Mouse (Mus musculus) heart, embryonic 12.5 days (tissue): ENCODE measurements around the gene Olfr1276. TPM values are rescaled to one million over a fixed set of nuclear protein-coding genes. Genes with fewer than 3 reads are reported as not detected.

Experiments
- ATAC-seq: fragments of 200-750 bp; cut with Nextera tagmentation; 2 replicates; pipeline ENCODE4 v1.8.0; 2017; ENCODE audit warnings: moderate TSS enrichment, moderate library complexity; ENCODE audit not compliant: insufficient number of reproducible peaks, low FRiP score
- H3K27ac ChIP-seq: fragments of 300-500 bp; sonication (generic); 2 replicates; pipeline ENCODE4 v1.5.1; 2016; ENCODE audit warnings: mild to moderate bottlenecking, moderate library complexity; ENCODE audit not compliant: poor library complexity, severe bottlenecking
- H3K27me3 ChIP-seq: fragments of 300-500 bp; sonication (generic); replicated peaks from 2 replicates; pipeline ENCODE4 v1.6.1; 2016; ENCODE audit warnings: mild to moderate bottlenecking, moderate library complexity
- H3K36me3 ChIP-seq: fragments of 300-500 bp; sonication (generic); 2 replicates; pipeline ENCODE4 v1.6.1; 2016; ENCODE audit warnings: mild to moderate bottlenecking, moderate library complexity
- H3K4me1 ChIP-seq: fragments of 300-500 bp; sonication (generic); replicated peaks from 2 replicates; pipeline ENCODE4 v1.6.1; 2016; ENCODE audit warnings: mild to moderate bottlenecking
- H3K4me2 ChIP-seq: fragments of 300-500 bp; sonication (generic); 2 replicates; pipeline ENCODE4 v1.6.1; 2016; ENCODE audit warnings: mild to moderate bottlenecking, moderate library complexity
- H3K4me3 ChIP-seq: fragments of 300-500 bp; sonication (generic); 2 replicates; pipeline ENCODE4 v1.5.1; 2016; ENCODE audit warnings: mild to moderate bottlenecking
- H3K9ac ChIP-seq: fragments of 300-500 bp; sonication (generic); 2 replicates; pipeline ENCODE4 v1.6.1; 2016; ENCODE audit warnings: mild to moderate bottlenecking, moderate library complexity
- H3K9me3 ChIP-seq: fragments of 300-500 bp; sonication (generic); replicated peaks from 2 replicates; pipeline ENCODE4 v1.6.1; 2016; ENCODE audit warnings: mild to moderate bottlenecking, moderate library complexity
- WGBS: fragments of 180-500 bp; shearing (Covaris S2); methylation state at CpG from one replicate; pipeline ENCODE4 v1.1.7; 2016; 5-methylcytosine and 5-hydroxymethylcytosine counted together
- polyA plus RNA-seq: library from polyadenylated mRNA; unstranded; fragments of >200 nt; fragmentation: Nextera tagmentation; extraction: Ambion mirVana; gene quantifications from 2 replicates; pipeline ENCODE4 v1.2.1, GENCODE M21; 2016

Olfr1276 gene
- not detected in 2 replicates for polyA plus RNA-seq

DNA sequence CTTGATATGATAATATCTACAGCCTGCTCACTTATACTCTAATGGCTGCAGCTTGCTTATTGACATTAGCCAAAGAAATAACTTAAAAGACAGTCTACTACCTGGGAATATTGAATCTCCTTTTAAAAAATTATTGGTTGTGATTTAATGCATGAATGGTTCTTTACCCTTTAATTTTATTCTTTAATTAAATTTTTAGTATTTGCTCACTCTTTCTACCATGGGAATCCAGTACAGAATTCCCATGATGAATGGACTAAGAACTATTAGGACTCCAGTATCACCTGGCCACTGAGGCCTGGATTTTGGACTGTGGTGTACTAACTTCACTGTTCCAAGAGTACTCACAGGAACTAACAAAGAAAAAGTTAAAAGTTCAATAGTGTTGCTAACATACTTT, at the start of gene Olfr1276:
Gene Olfr1276 (plus strand): TSS at position 301 of the 400 bp plus-strand sequence.
- no peak for ATAC-seq

DNA sequence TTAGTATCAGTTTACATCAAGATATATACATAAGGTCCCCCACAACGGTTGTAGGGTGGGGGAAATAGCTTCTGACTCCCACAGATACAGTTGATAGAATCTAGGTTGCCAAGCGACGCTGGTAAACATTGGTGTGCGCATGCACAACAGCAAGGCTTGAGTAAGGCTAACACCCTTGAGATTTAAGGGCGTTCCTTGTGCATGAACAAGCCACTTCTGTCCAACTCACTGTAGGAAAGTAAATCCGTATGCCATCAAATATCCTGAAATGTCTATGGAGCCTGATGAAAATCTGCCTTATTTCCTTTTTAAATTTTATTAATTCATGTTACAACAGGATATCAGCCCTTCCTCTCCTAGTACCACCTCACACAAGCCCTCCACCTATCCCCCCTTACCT, 24.8 kb upstream of the Olfr1276 start, which contains the start of gene 4930430A15Rik:
Gene 4930430A15Rik (minus strand): TSS at position 101 of the 400 bp plus-strand sequence.
- Histone ChIP-seq H3K27me3 (no peaks in the 10 kb centered on the region), H3K36me3 (no peaks in the 10 kb centered on the region), H3K4me1 (no peaks in the 10 kb centered on the region), H3K9ac (no peak within 1 kb of the TSS), H3K9me3 (peaks cover 5% of the 10 kb centered on the region; the same call in 1 of the 2 replicates), H3K4me2 (no peak within 1 kb of the TSS), H3K27ac (no peak within 1 kb of the TSS), H3K4me3 (no peak within 1 kb of the TSS)
- WGBS = 78% methylated on average over 6 of the region's 6 CpGs
- ATAC-seq = no peak

More for the DNA sequence above, at the start of gene Olfr1276:
- Histone ChIP-seq H3K27ac (no peak within 1 kb of the TSS), H3K27me3 (no peaks in the 10 kb centered on the region), H3K36me3 (no peaks in the 10 kb centered on the region), H3K9ac (no peak within 1 kb of the TSS), H3K4me2 (no peak within 1 kb of the TSS), H3K4me1 (no peaks in the 10 kb centered on the region), H3K9me3 (no peaks in the 10 kb centered on the region), H3K4me3 (no peak within 1 kb of the TSS)

DNA sequence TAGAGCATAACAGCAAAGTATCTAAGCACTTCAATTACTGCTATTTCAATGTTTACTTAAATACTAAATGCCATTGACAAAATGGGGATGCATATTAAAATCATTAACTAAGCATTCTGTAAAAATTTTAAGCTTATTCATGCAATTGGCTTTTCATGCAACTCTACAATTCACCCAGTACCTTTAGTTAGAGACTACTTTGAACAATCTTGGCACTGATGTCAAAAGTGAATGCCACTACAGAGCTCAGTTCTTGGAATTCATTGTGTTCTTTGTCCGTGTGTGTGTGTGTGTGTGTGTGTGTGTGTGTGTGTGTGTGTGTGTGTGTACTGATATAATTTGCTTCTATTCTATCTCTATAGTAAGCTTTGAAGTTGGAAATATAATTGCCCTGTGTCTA, 19.1 kb upstream of the Olfr1276 start, which contains the start of gene Olfr1275:
Gene Olfr1275 (minus strand): TSS at position 101 of the 400 bp plus-strand sequence.
- no peak for ATAC-seq
- Histone ChIP-seq H3K4me2 (no peak within 1 kb of the TSS), H3K36me3 (no peaks in the 10 kb centered on the region), H3K9ac (no peak within 1 kb of the TSS), H3K27me3 (no peaks in the 10 kb centered on the region), H3K4me1 (no peaks in the 10 kb centered on the region), H3K27ac (no peak within 1 kb of the TSS), H3K9me3 (no peaks in the 10 kb centered on the region), H3K4me3 (no peak within 1 kb of the TSS)
- 76% methylated on average over 1 of the region's 1 CpGs for WGBS

DNA sequence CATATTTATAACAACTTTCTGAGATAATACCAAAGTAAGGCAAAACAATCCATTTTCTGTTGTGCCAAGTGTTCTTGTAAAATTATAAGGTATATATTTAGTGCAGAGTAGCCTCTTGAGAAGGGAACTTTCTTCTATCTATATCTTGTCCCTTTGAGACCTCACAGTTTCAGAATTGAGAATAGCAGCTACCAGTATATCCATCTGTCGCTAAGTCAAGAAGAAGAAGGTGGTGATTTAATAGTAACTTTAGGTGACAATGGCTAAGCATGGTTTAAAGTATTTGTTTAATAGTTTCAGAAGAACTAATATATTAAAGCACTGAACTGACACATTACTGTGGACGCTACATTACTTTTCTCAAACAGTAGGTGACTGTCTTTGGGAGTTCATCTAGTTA, 19.7 kb downstream of the Olfr1276 start, which contains the start of gene Olfr1277:
Gene Olfr1277 (minus strand): TSS at position 101 of the 400 bp plus-strand sequence.
- no peak for ATAC-seq
- 77% methylated on average over 2 of the region's 2 CpGs for WGBS
- no peaks in the 10 kb centered on the region; the same call in 1 of the 2 replicates for H3K9me3 ChIP-seq

DNA sequence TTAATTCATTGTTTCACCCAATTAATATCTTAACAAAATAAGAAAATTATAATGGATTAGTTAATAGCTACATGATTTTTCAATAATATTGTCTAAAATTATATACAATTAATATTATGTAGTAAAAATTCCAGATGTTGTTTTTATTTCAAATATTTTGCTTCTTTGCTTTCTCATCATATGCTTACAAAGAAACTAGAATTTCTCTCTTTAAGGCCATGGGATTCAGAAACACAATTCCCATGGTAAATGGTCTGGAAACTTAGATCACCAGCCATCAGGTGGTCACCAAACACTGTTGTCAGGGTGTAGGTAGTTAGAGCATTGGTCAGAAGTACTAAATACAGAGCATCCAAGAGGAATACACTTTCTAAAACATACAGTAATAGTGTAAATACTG, 35.5 kb downstream of the Olfr1276 start, which contains the start of gene Olfr1278:
Gene Olfr1278 (plus strand): TSS at position 301 of the 400 bp plus-strand sequence.
- no peaks in the 10 kb centered on the region for H3K4me1 ChIP-seq
- ATAC-seq = no peak
- no peak within 1 kb of the TSS for H3K4me3 ChIP-seq
- H3K27ac ChIP-seq = no peak within 1 kb of the TSS
- H3K27me3 ChIP-seq = no peaks in the 10 kb centered on the region
- H3K9ac ChIP-seq = no peak within 1 kb of the TSS
- H3K9me3 ChIP-seq = no peaks in the 10 kb centered on the region
- no peak within 1 kb of the TSS for H3K4me2 ChIP-seq
- no peaks in the 10 kb centered on the region for H3K36me3 ChIP-seq

More for the DNA sequence above, 19.7 kb downstream of the Olfr1276 start, which contains the start of gene Olfr1277:
- H3K9ac ChIP-seq = no peak within 1 kb of the TSS
- H3K27ac ChIP-seq = no peak within 1 kb of the TSS
- H3K4me2 ChIP-seq = no peak within 1 kb of the TSS
- no peaks in the 10 kb centered on the region for H3K36me3 ChIP-seq
- no peak within 1 kb of the TSS for H3K4me3 ChIP-seq
- no peaks in the 10 kb centered on the region for H3K4me1 ChIP-seq
- no peaks in the 10 kb centered on the region for H3K27me3 ChIP-seq

DNA sequence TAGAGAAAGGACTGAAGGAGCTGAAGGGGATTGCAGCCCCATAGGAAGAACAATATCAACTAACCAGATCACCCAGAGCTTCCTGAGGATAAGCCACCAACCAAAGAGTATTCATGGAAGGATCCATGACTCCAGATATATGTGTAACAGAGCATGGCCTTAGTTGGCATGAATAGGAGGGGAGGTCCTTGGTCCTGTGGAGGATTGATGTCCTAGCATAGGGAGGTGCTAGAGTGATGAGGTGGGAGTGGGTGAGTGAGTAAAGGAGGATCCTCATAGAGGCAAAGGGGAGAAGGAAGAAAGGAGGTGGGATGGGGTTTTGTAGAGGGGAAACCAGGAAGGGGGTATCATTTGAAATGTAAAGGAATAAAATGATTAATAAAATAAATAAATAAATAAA, 44.2 kb downstream of the Olfr1276 start:
- H3K9me3 ChIP-seq = no peaks in the 10 kb centered on the region
- H3K4me2 ChIP-seq = no peak overlapping the region
- H3K27ac ChIP-seq = no peak overlapping the region
- H3K36me3 ChIP-seq = no peaks in the 10 kb centered on the region
- no peak overlapping the region for H3K9ac ChIP-seq
- H3K4me3 ChIP-seq = no peak overlapping the region
- H3K4me1 ChIP-seq = no peaks in the 10 kb centered on the region
- H3K27me3 ChIP-seq = no peaks in the 10 kb centered on the region
- no peak for ATAC-seq

DNA sequence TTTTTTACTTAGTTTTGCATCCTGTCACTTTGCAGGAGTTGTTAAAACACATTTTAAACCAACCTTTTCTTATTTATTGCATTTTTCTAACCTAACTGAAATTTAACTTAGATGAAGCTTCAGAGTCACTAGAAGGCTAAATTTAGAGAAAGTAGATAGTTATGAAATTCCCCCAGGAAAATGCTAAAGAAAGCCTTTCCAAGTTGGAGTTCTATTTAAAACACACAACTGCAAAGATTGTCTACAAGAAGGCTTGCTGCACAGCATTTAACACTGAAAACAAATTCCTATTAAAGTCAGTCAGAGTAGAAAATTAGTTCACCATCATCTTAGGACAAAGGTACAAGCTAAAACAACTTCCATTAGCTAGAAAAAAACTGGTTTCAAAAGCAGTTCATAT, 46.1 kb downstream of the Olfr1276 start, which contains the start of gene Olfr1279:
Gene Olfr1279 (plus strand): TSS at position 262 of the 400 bp plus-strand sequence.
- H3K4me2 ChIP-seq = no peak within 1 kb of the TSS
- H3K9ac ChIP-seq = no peak within 1 kb of the TSS
- H3K27ac ChIP-seq = no peak within 1 kb of the TSS
- no peaks in the 10 kb centered on the region for H3K27me3 ChIP-seq
- H3K9me3 ChIP-seq = no peaks in the 10 kb centered on the region
- H3K4me3 ChIP-seq = no peak within 1 kb of the TSS
- no peaks in the 10 kb centered on the region for H3K36me3 ChIP-seq
- H3K4me1 ChIP-seq = no peaks in the 10 kb centered on the region
- ATAC-seq = no peak

Other genes with a start within 250 kb of the Olfr1276 start
- not detected in 2 replicates for gene Gm13941, start 148.5 kb upstream of the Olfr1276 start, polyA plus RNA-seq
- not detected in 2 replicates for gene Gm15130, start 101.6 kb upstream of the Olfr1276 start, polyA plus RNA-seq
- gene 4930430A15Rik, start 24.9 kb upstream of the Olfr1276 start, polyA plus RNA-seq = not detected in 2 replicates
- not detected in 2 replicates for gene Olfr1275, start 19.2 kb upstream of the Olfr1276 start, polyA plus RNA-seq
- gene Olfr1277, start 19.6 kb downstream of the Olfr1276 start, polyA plus RNA-seq = not detected in 2 replicates
- not detected in 2 replicates for gene Olfr1278, start 35.6 kb downstream of the Olfr1276 start, polyA plus RNA-seq
- gene Olfr1279, start 46.1 kb downstream of the Olfr1276 start, polyA plus RNA-seq = not detected in 2 replicates
- gene Olfr1280, start 59.5 kb downstream of the Olfr1276 start, polyA plus RNA-seq = not detected in 2 replicates
- not detected in 2 replicates for gene Olfr1281, start 72.0 kb downstream of the Olfr1276 start, polyA plus RNA-seq
- gene Olfr1282, start 81.6 kb downstream of the Olfr1276 start, polyA plus RNA-seq = not detected in 2 replicates
- gene Olfr1283, start 112.3 kb downstream of the Olfr1276 start, polyA plus RNA-seq = not detected in 2 replicates
- not detected in 2 replicates for gene Olfr1284, start 121.0 kb downstream of the Olfr1276 start, polyA plus RNA-seq
- not detected in 2 replicates for gene Olfr1286, start 168.6 kb downstream of the Olfr1276 start, polyA plus RNA-seq
- gene Olfr1287, start 194.6 kb downstream of the Olfr1276 start, polyA plus RNA-seq = not detected in 2 replicates
- gene Olfr1288, start 219.6 kb downstream of the Olfr1276 start, polyA plus RNA-seq = not detected in 2 replicates
- gene Olfr1289, start 226.3 kb downstream of the Olfr1276 start, polyA plus RNA-seq = not detected in 2 replicates
- gene Olfr1290, start 239.3 kb downstream of the Olfr1276 start, polyA plus RNA-seq = 0.09 and 0.33 TPM in 2 replicates
- gene Olfr1291-ps1, start 242.7 kb downstream of the Olfr1276 start, polyA plus RNA-seq = not detected in 2 replicates